Mouse (Mus musculus): Measurements from ENCODE around the gene Emc10.

Emc10 gene

DNA sequence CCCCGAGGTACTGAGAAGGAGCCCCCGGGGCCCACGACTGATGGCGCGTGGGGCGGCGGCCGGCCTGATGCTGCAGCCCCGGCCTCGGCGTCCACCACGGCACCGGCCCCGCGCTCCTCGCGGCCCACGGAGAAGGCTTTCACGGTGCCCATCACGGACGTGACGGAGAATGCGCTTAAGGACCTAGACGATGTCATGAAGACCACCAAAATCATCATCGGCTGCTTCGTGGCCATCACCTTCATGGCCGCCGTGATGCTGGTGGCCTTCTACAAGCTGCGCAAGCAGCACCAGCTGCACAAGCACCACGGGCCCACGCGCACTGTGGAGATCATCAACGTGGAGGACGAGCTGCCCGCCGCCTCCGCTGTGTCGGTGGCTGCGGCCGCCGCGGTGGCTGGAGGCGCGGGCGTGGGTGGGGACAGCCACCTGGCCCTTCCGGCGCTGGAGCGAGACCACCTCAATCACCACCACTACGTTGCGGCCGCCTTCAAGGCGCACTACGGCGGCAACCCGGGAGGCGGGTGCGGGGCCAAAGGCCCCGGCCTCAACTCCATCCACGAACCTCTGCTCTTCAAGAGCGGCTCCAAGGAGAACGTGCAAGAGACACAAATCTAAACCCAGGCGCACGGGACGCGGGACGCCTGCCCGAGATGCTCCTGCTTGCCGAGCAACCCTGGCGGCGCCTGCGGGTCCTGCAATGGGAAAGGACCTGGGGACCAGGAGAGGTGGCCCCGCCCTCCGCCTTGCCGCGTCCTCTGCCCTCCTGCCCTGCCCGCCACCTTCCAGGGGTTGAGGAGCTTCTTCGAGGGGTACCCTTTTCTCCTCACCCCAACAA, 33.9 kb downstream of the Emc10 start:
- peak; percentile 48 for DNase-seq (ENCODE audit: low read depth)

DNA sequence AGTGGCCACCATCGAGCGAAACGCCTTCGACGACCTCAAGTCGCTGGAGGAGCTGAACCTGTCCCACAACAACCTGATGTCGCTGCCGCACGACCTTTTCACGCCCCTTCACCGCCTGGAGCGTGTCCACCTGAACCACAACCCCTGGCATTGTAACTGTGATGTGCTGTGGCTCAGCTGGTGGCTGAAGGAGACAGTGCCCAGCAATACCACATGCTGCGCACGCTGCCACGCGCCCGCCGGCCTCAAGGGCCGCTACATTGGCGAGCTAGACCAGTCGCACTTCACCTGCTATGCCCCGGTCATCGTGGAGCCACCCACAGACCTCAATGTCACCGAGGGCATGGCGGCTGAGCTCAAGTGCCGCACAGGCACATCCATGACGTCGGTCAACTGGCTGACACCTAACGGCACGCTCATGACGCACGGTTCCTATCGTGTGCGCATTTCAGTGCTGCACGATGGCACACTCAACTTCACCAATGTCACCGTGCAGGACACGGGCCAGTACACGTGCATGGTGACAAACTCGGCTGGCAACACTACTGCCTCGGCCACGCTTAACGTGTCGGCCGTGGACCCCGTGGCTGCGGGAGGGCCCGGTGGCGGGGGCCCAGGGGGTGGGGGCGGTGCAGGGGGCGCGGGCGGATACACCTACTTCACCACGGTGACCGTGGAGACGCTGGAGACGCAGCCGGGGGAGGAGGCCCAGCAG, 34.7 kb downstream of the Emc10 start:
- no peak for DNase-seq (ENCODE audit: low read depth)

GRCm38 (mm10) chr7:44460767-44461502, 35.4 kb downstream of the Emc10 start:
- no peak for DNase-seq (ENCODE audit: low read depth)

GRCm38 (mm10) chr7:44460067-44460466, 36.3 kb downstream of the Emc10 start:
- no peak for DNase-seq (ENCODE audit: low read depth)

- no peak for DNase-seq (ENCODE audit: low read depth)
These were observed 40.0 kb downstream of the Emc10 start for GRCm38 (mm10) chr7:44456302-44456701.

DNA sequence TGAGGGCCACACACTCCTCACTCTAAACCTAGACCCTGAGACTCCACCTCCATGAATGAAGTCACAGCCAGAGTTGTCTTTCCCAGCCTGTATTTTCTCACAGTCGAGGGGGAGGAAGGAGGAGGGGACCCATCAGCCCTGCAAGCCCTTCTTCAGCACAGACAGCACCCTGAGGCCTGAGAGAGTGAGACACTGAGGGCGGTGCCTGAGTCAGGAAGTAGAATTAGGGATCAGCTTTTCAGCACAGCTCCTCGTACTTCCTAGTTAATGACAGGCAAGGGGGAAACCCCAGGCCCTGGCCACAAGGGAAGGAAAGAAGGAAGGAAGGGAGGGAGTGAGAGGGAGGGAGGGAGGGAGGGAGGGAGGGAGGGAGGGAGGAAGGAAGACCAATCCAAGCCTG, 43.1 kb downstream of the Emc10 start:
- DNase-seq (ENCODE audit: low read depth): no peak

- no peak for DNase-seq (ENCODE audit: low read depth)
These were observed 50.1 kb downstream of the Emc10 start for GRCm38 (mm10) chr7:44446070-44446855.

- no peak for DNase-seq (ENCODE audit: low read depth)
These were observed 50.8 kb downstream of the Emc10 start for GRCm38 (mm10) chr7:44445528-44445923.

DNA sequence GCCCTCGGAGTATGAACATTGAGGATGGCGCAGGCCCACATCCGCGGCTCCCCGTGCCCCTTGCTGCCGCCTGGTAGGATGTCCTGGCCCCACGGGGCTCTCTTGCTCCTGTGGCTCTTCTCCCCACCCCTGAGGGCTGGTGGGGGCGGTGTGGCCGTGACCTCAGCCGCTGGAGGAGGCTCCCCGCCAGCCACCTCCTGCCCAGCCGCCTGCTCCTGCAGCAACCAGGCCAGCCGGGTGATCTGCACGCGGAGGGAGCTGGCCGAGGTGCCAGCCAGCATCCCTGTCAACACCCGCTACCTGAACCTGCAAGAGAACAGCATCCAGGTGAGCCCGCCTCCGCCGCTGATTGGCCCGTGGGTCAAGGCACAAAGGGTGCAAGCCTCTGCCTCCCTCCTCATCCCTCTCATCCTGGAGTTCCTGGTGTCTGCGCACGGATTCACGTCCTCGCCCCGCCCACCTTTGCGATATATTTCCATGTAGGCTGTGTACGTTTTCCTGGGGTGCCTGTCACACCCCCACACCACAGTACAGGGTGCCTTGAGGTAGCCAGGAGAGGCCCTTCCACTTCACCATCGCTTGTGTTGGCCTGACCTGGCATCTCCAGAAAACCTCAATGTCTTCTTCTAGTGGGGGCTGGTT, 51.3 kb downstream of the Emc10 start:
- DNase-seq (ENCODE audit: low read depth): no peak

- no peak for DNase-seq (ENCODE audit: low read depth)
These were observed 52.8 kb downstream of the Emc10 start for GRCm38 (mm10) chr7:44443268-44444173.

- DNase-seq (ENCODE audit: low read depth): no peak
These were observed 53.9 kb downstream of the Emc10 start for GRCm38 (mm10) chr7:44442407-44442821.

GRCm38 (mm10) chr7:44441648-44442109, 54.6 kb downstream of the Emc10 start:
- no peak for DNase-seq (ENCODE audit: low read depth)

DNA sequence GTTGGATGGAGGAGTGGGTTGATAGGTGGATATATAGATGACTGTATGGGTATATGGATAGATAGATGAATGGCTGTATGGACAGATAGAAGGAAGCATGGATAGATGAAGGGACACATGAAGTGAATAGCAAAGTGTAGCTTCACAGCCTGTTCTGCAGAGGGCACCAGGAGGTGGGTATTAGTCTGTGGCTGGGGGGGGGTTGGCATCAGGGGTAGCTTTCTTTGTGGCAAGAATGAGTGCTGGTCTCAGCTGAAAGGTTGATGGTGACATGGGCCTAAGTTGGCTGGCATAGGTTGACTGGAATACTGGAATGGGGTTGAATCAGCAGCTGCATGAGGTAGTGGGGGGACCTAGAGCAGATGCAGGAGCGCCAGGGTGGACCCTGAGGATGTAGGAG, 55.1 kb downstream of the Emc10 start:
- DNase-seq (ENCODE audit: low read depth): no peak

GRCm38 (mm10) chr7:44440479-44440878, 55.9 kb downstream of the Emc10 start:
- no peak for DNase-seq (ENCODE audit: low read depth)
